12 mouse cellular contexts compared by ENCODE assay signal in the genomic region with DNA sequence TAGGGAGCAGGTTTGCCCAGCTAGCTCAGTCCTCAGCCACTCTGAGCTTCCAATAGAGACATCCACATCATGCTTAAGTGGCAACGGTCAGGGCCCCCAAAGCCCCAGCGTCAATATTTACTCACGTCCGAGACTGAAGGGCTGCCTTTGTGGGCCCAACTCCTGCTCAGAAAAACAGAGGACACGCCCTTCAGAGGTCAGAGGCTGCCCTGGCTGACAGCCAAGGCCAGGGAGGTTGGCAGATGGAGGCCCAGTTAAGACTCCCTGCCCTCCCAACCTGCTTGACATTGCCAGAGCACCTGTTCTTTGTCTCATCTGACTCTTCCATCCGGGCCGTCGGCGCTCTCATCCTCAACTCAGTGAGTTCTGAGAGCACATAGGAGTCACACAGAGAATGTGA. TPM values are rescaled to one million over a fixed set of nuclear protein-coding genes. Genes with fewer than 3 reads are reported as not detected.
DNase-seq lines count a peak whose midpoint lies in the region; ATAC-seq and TF ChIP-seq lines count a peak whose summit lies in the region.
"Had no signal": no experiment of that assay in that cellular context is flagged by ENCODE, and none has a peak within 500 bp of the region (broad histone marks: within the 10 kb centered on the region; RNA-seq: fewer than 3 reads in every experiment).

No protein-coding gene starts in this region.

- ATAC-seq in liver, embryonic 11.5 days (replicated peaks; ENCODE audit: low FRiP score), result no peak
- ATAC-seq: forebrain, embryonic 15.5 days had no signal

- H3K4me1 ChIP-seq in lung, adult 2 months (ENCODE audit: control insufficient read depth, insufficient read depth, low read length), result no peaks in the 10 kb centered on the region
- H3K4me1 ChIP-seq in liver, embryonic 11.5 days (replicated peaks; ENCODE audit: control insufficient read depth, insufficient read depth, low read length), result peaks cover 23% of the 10 kb centered on the region
- peaks cover 30% of the 10 kb centered on the region for H3K4me1 ChIP-seq in forebrain, embryonic 10.5 days
- H3K4me1 ChIP-seq: forebrain, embryonic 15.5 days had no signal

- H3K27ac ChIP-seq in liver, embryonic 11.5 days (ENCODE audit: low read depth, low read length), result 0 out of 2 replicates have a peak overlapping the region, but pooled peaks have one; percentile 5
- no peak overlapping the region for H3K27ac ChIP-seq in forebrain, embryonic 10.5 days
- H3K27ac ChIP-seq: forebrain, embryonic 15.5 days; macrophage had no signal

- H3K4me3 ChIP-seq in lung, adult 2 months (replicated peaks; ENCODE audit: extremely low read depth, low read depth, low read length), result no peak overlapping the region
- H3K4me3 ChIP-seq in liver, embryonic 11.5 days (ENCODE audit: low read depth, low read length), result no peak overlapping the region
- no peak overlapping the region for H3K4me3 ChIP-seq in forebrain, embryonic 10.5 days
- H3K4me3 ChIP-seq: forebrain, embryonic 15.5 days had no signal

- intact Hi-C loops in heart, postnatal 25 days (cut with DNase I), result no loop called here

- WGBS in lung, adult 2 months, result 51% methylated on average over 9 of the region's 9 CpGs
- WGBS in liver, embryonic 11.5 days, result 63% methylated on average over 9 of the region's 9 CpGs
- 86% methylated on average over 9 of the region's 9 CpGs for WGBS in forebrain, embryonic 10.5 days

- DNase-seq in lung, adult 2 months, result peak; percentile 17
- no peak for DNase-seq in lung, postnatal 14 days
- peak; percentile 82 for DNase-seq in cerebellum, adult 9-10 months
- no peak for DNase-seq in liver, embryonic 11.5 days (ENCODE audit: low spot score)
- DNase-seq in spleen, postnatal 10 days (ENCODE audit: low spot score in 2 of 2), result peak; percentile 40 to 63
- DNase-seq in forebrain, embryonic 10.5 days (ENCODE audit: extremely low spot score, low spot score), result no peak
- no peak for DNase-seq in heart, postnatal 25 days (ENCODE audit: low spot score)
- no peak for DNase-seq in heart, adult 9 months (ENCODE audit: low spot score in 2 of 2)
- DNase-seq: adrenal gland, postnatal 14 days had no signal

- H3K27me3 ChIP-seq in liver, embryonic 11.5 days (replicated peaks; ENCODE audit: control insufficient read depth, insufficient read depth, low read length), result no peaks in the 10 kb centered on the region
- H3K27me3 ChIP-seq in forebrain, embryonic 10.5 days (ENCODE audit: poor library complexity, severe bottlenecking), result peaks cover 12% of the 10 kb centered on the region
- H3K27me3 ChIP-seq: forebrain, embryonic 15.5 days had no signal

- no peaks in the 10 kb centered on the region for H3K9me3 ChIP-seq in liver, embryonic 11.5 days (ENCODE audit: control insufficient read depth, low read length)
- no peaks in the 10 kb centered on the region for H3K9me3 ChIP-seq in forebrain, embryonic 10.5 days
- H3K9me3 ChIP-seq: forebrain, embryonic 15.5 days had no signal

- H3K36me3 ChIP-seq in liver, embryonic 11.5 days (ENCODE audit: control insufficient read depth, insufficient read depth, low read length), result no peaks in the 10 kb centered on the region
- H3K36me3 ChIP-seq in forebrain, embryonic 10.5 days (replicated peaks), result no peaks in the 10 kb centered on the region
- H3K36me3 ChIP-seq: forebrain, embryonic 15.5 days had no signal

- no peak overlapping the region for H3K9ac ChIP-seq in liver, embryonic 11.5 days (ENCODE audit: low read depth, low read length)
- H3K9ac ChIP-seq: forebrain, embryonic 15.5 days had no signal

- no peak for TF ChIP-seq POLR2A in lung, adult 2 months (IDR thresholded peaks at IDR 0.05; ENCODE audit: borderline replicate concordance, extremely low read depth, low read depth, low read length)

- TF ChIP-seq CTCF in lung, adult 2 months (IDR thresholded peaks at IDR 0.05; ENCODE audit: insufficient read depth, low read length), result no peak

- H3K4me2 ChIP-seq in liver, embryonic 11.5 days, result no peak overlapping the region
- H3K4me2 ChIP-seq: forebrain, embryonic 15.5 days had no signal

RNA-seq across cellular contexts. Expression of gene Trp73, which starts 21.2 kb away (rescaled TPM):
- polyA plus RNA-seq in lung, adult 2 months (2012; rRNA removed), result 9.9 and 10.0 TPM in 2 replicates
- 0.04 and 0.18 TPM in 2 replicates for polyA plus RNA-seq in liver, embryonic 11.5 days (2014; fragmentation: Nextera tagmentation; extraction: Ambion mirVana)
- 1.9 and 4.5 TPM in 2 replicates for polyA plus RNA-seq in forebrain, embryonic 10.5 days (2016; fragmentation: Nextera tagmentation; extraction: Ambion mirVana)
- not detected for total RNA-seq in heart, postnatal 25 days (2021)
- total RNA-seq: adrenal gland, postnatal 14 days; hematopoietic stem cell, adult 5-6 weeks had no signal
- polyA plus RNA-seq: macrophage had no signal

RNA-seq across cellular contexts. Expression of gene Wrap73, which starts 23.4 kb away (rescaled TPM):
- 20.2 and 20.3 TPM in 2 replicates for polyA plus RNA-seq in lung, adult 2 months (2012; rRNA removed)
- 39.9 and 46.8 TPM in 2 replicates for polyA plus RNA-seq in liver, embryonic 11.5 days (2014; fragmentation: Nextera tagmentation; extraction: Ambion mirVana)
- 47.5 and 50.3 TPM in 2 replicates for polyA plus RNA-seq in forebrain, embryonic 10.5 days (2016; fragmentation: Nextera tagmentation; extraction: Ambion mirVana)
- 10 to 100 TPM; 10.9 to 11.6 TPM for total RNA-seq in heart, postnatal 25 days (2021)

RNA-seq across cellular contexts. Expression of gene Tprgl, which starts 41.7 kb away (rescaled TPM):
- polyA plus RNA-seq in lung, adult 2 months (2012; rRNA removed), result 223 and 276 TPM in 2 replicates
- polyA plus RNA-seq in liver, embryonic 11.5 days (2014; fragmentation: Nextera tagmentation; extraction: Ambion mirVana), result 133 and 149 TPM in 2 replicates
- polyA plus RNA-seq in forebrain, embryonic 10.5 days (2016; fragmentation: Nextera tagmentation; extraction: Ambion mirVana), result 104 and 106 TPM in 2 replicates
- 100 to 1,000 TPM; 118 to 124 TPM for total RNA-seq in heart, postnatal 25 days (2021)

RNA-seq across cellular contexts. Expression of gene Megf6, which starts 51.7 kb away (rescaled TPM):
- 68.6 and 83.1 TPM in 2 replicates for polyA plus RNA-seq in lung, adult 2 months (2012; rRNA removed)
- polyA plus RNA-seq in liver, embryonic 11.5 days (2014; fragmentation: Nextera tagmentation; extraction: Ambion mirVana), result 5.8 and 5.9 TPM in 2 replicates
- polyA plus RNA-seq in forebrain, embryonic 10.5 days (2016; fragmentation: Nextera tagmentation; extraction: Ambion mirVana), result 26.4 and 28.0 TPM in 2 replicates
- 1 to 10 TPM; 7.4 to 8.9 TPM for total RNA-seq in heart, postnatal 25 days (2021)
- total RNA-seq: hematopoietic stem cell, adult 5-6 weeks had no signal
- polyA plus RNA-seq: macrophage had no signal

Comparison
In these comparisons a context has a peak if more than half of its experiments do, and no peak if none do; other contexts are left out.
1. DNase-seq: peak in lung, adult 2 months (single experiment), cerebellum, adult 9-10 months (single experiment) and spleen, postnatal 10 days (2 of 2); none in lung, postnatal 14 days (single experiment), liver, embryonic 11.5 days (single experiment), forebrain, embryonic 10.5 days (single experiment), heart, postnatal 25 days (single experiment) and heart, adult 9 months (0 of 2).